17 mouse cellular contexts compared by ENCODE assay signal in genomic region chr11:78742461-78742860, GRCm38 (mm10). TPM values are rescaled to one million over a fixed set of nuclear protein-coding genes. Genes with fewer than 3 reads are reported as not detected.
DNase-seq lines count a peak whose midpoint lies in the region; ATAC-seq and TF ChIP-seq lines count a peak whose summit lies in the region.
"Had no signal": no experiment of that assay in that cellular context is flagged by ENCODE, and none has a peak within 500 bp of the region (broad histone marks: within the 10 kb centered on the region; RNA-seq: fewer than 3 reads in every experiment).

No protein-coding gene starts in this region.

- H3K27me3 ChIP-seq in forebrain, embryonic 14.5 days (replicated peaks; ENCODE audit: control insufficient read depth, insufficient read depth, low read length) = no peaks in the 10 kb centered on the region
- no peaks in the 10 kb centered on the region for H3K27me3 ChIP-seq in forebrain, embryonic 12.5 days
- no peaks in the 10 kb centered on the region for H3K27me3 ChIP-seq in midbrain, embryonic 13.5 days
- no peaks in the 10 kb centered on the region for H3K27me3 ChIP-seq in midbrain, embryonic 10.5 days (ENCODE audit: low read depth, poor library complexity, severe bottlenecking)
- H3K27me3 ChIP-seq: embryonic facial prominence, embryonic 13.5 days had no signal

- TF ChIP-seq POLR2A in lung, adult 2 months (IDR thresholded peaks at IDR 0.05; ENCODE audit: borderline replicate concordance, extremely low read depth, low read depth, low read length) = no peak

- no peak overlapping the region for H3K4me3 ChIP-seq in forebrain, embryonic 14.5 days (ENCODE audit: low read depth, low read length)
- no peak overlapping the region for H3K4me3 ChIP-seq in forebrain, embryonic 12.5 days (replicated peaks)
- no peak overlapping the region for H3K4me3 ChIP-seq in lung, adult 2 months (replicated peaks; ENCODE audit: extremely low read depth, low read depth, low read length)
- H3K4me3 ChIP-seq in midbrain, embryonic 13.5 days (replicated peaks) = no peak overlapping the region
- H3K4me3 ChIP-seq in midbrain, embryonic 10.5 days = no peak overlapping the region
- H3K4me3 ChIP-seq: embryonic facial prominence, embryonic 13.5 days; heart, embryonic 10.5 days; hindbrain, embryonic 15.5 days had no signal

- no peak for TF ChIP-seq CTCF in lung, adult 2 months (IDR thresholded peaks at IDR 0.05; ENCODE audit: insufficient read depth, low read length)

- peaks cover 10% of the 10 kb centered on the region for H3K4me1 ChIP-seq in forebrain, embryonic 14.5 days (ENCODE audit: control insufficient read depth, insufficient read depth, low read length)
- H3K4me1 ChIP-seq in forebrain, embryonic 12.5 days = peaks cover 10% of the 10 kb centered on the region
- no peaks in the 10 kb centered on the region for H3K4me1 ChIP-seq in lung, adult 2 months (ENCODE audit: control insufficient read depth, insufficient read depth, low read length)
- H3K4me1 ChIP-seq in midbrain, embryonic 13.5 days (replicated peaks) = peaks cover 14% of the 10 kb centered on the region
- H3K4me1 ChIP-seq in midbrain, embryonic 10.5 days = peaks cover 6% of the 10 kb centered on the region
- H3K4me1 ChIP-seq: embryonic facial prominence, embryonic 13.5 days had no signal

- H3K9ac ChIP-seq in forebrain, embryonic 14.5 days (ENCODE audit: low read length) = no peak overlapping the region
- no peak overlapping the region for H3K9ac ChIP-seq in forebrain, embryonic 12.5 days
- H3K9ac ChIP-seq in midbrain, embryonic 13.5 days (replicated peaks) = no peak overlapping the region
- H3K9ac ChIP-seq: embryonic facial prominence, embryonic 13.5 days; hindbrain, embryonic 15.5 days had no signal

- no peak for DNase-seq in forebrain, embryonic 14.5 days (ENCODE audit: low spot score)
- DNase-seq in lung, postnatal 10 days = peak; percentile 71
- DNase-seq in lung, adult 2 months = no peak
- DNase-seq in midbrain, embryonic 10.5 days (ENCODE audit: low spot score) = no peak
- no peak for DNase-seq in adrenal gland, postnatal 36 days
- DNase-seq: adrenal gland, postnatal 10 days; cerebellum, adult 18-20 months; cerebellum, adult 9-11 months; cerebellum, postnatal 36 days; gastrocnemius, postnatal 10 days; heart, adult 18-20 months; heart, postnatal 10 days had no signal

- H3K4me2 ChIP-seq in forebrain, embryonic 14.5 days (ENCODE audit: low read length) = no peak overlapping the region
- no peak overlapping the region for H3K4me2 ChIP-seq in forebrain, embryonic 12.5 days
- H3K4me2 ChIP-seq in midbrain, embryonic 13.5 days (replicated peaks) = no peak overlapping the region
- H3K4me2 ChIP-seq: embryonic facial prominence, embryonic 13.5 days; hindbrain, embryonic 15.5 days had no signal

- H3K9me3 ChIP-seq in forebrain, embryonic 14.5 days (replicated peaks; ENCODE audit: control insufficient read depth, low read length) = no peaks in the 10 kb centered on the region
- no peaks in the 10 kb centered on the region for H3K9me3 ChIP-seq in forebrain, embryonic 12.5 days
- no peaks in the 10 kb centered on the region for H3K9me3 ChIP-seq in midbrain, embryonic 13.5 days
- H3K9me3 ChIP-seq in midbrain, embryonic 10.5 days (replicated peaks) = no peaks in the 10 kb centered on the region
- H3K9me3 ChIP-seq: embryonic facial prominence, embryonic 13.5 days; heart, embryonic 10.5 days; hindbrain, embryonic 15.5 days had no signal

- H3K27ac ChIP-seq in forebrain, embryonic 14.5 days (ENCODE audit: low read depth, low read length) = peak overlapping the region; percentile 68; the same call in 1 of the 2 replicates
- no peak overlapping the region for H3K27ac ChIP-seq in forebrain, embryonic 12.5 days
- H3K27ac ChIP-seq in midbrain, embryonic 13.5 days = peak overlapping the region; percentile 45; the same call in 1 of the 2 replicates
- no peak overlapping the region for H3K27ac ChIP-seq in midbrain, embryonic 10.5 days (replicated peaks)
- H3K27ac ChIP-seq: embryonic facial prominence, embryonic 13.5 days; heart, embryonic 10.5 days; hindbrain, embryonic 15.5 days had no signal

- peak; percentile 20; the same call in 1 of the 2 replicates for ATAC-seq in forebrain, embryonic 14.5 days
- no peak for ATAC-seq in forebrain, embryonic 12.5 days (ENCODE audit: low FRiP score)
- ATAC-seq in midbrain, embryonic 13.5 days = no peak

- no peaks in the 10 kb centered on the region for H3K36me3 ChIP-seq in forebrain, embryonic 14.5 days (ENCODE audit: control insufficient read depth, insufficient read depth, low read length)
- H3K36me3 ChIP-seq in forebrain, embryonic 12.5 days (replicated peaks) = no peaks in the 10 kb centered on the region
- no peaks in the 10 kb centered on the region for H3K36me3 ChIP-seq in midbrain, embryonic 13.5 days
- no peaks in the 10 kb centered on the region for H3K36me3 ChIP-seq in midbrain, embryonic 10.5 days
- H3K36me3 ChIP-seq: embryonic facial prominence, embryonic 13.5 days; heart, embryonic 10.5 days; hindbrain, embryonic 15.5 days had no signal

- WGBS in forebrain, embryonic 14.5 days = 50% methylated on average over 3 of the region's 3 CpGs
- 75% methylated on average over 3 of the region's 3 CpGs for WGBS in forebrain, embryonic 12.5 days
- 70% methylated on average over 3 of the region's 3 CpGs for WGBS in lung, adult 2 months
- 67% methylated on average over 3 of the region's 3 CpGs for WGBS in midbrain, embryonic 13.5 days
- 82% methylated on average over 3 of the region's 3 CpGs for WGBS in midbrain, embryonic 10.5 days

RNA-seq across cellular contexts. Expression of gene Ccnq, which starts 9.1 kb away (rescaled TPM):
- polyA plus RNA-seq in forebrain, embryonic 14.5 days (2014; fragmentation: Nextera tagmentation; extraction: Ambion mirVana) = 40.7 and 48.9 TPM in 2 replicates
- polyA plus RNA-seq in forebrain, embryonic 12.5 days (2016; fragmentation: Nextera tagmentation; extraction: Ambion mirVana) = 36.5 and 40.3 TPM in 2 replicates
- polyA plus RNA-seq in lung, adult 2 months (2012; rRNA removed) = 36.7 and 48.2 TPM in 2 replicates
- polyA plus RNA-seq in midbrain, embryonic 13.5 days (2015; fragmentation: Nextera tagmentation; extraction: Ambion mirVana) = 33.2 and 34.3 TPM in 2 replicates
- 39.5 and 40.5 TPM in 2 replicates for polyA plus RNA-seq in midbrain, embryonic 10.5 days (2016; fragmentation: Nextera tagmentation; extraction: Ambion mirVana)
- total RNA-seq in adrenal gland, postnatal 36 days (2021) = 10 to 100 TPM; 43.4 to 69.7 TPM

RNA-seq across cellular contexts. Expression of gene Nlk, which starts 45.3 kb away (rescaled TPM):
- polyA plus RNA-seq in forebrain, embryonic 14.5 days (2014; fragmentation: Nextera tagmentation; extraction: Ambion mirVana) = 31.6 and 38.0 TPM in 2 replicates
- polyA plus RNA-seq in forebrain, embryonic 12.5 days (2016; fragmentation: Nextera tagmentation; extraction: Ambion mirVana) = 32.3 and 32.8 TPM in 2 replicates
- polyA plus RNA-seq in lung, adult 2 months (2012; rRNA removed) = 24.3 and 26.4 TPM in 2 replicates
- polyA plus RNA-seq in midbrain, embryonic 13.5 days (2015; fragmentation: Nextera tagmentation; extraction: Ambion mirVana) = 30.7 and 33.5 TPM in 2 replicates
- polyA plus RNA-seq in midbrain, embryonic 10.5 days (2016; fragmentation: Nextera tagmentation; extraction: Ambion mirVana) = 18.5 and 21.1 TPM in 2 replicates
- 10 to 100 TPM; 48.6 to 53.6 TPM for total RNA-seq in adrenal gland, postnatal 36 days (2021)

Comparison
In these comparisons a context has a peak if more than half of its experiments do, and no peak if none do; other contexts are left out.
1. H3K27ac ChIP-seq: peak in forebrain, embryonic 14.5 days (single experiment) and midbrain, embryonic 13.5 days (single experiment); none in forebrain, embryonic 12.5 days (single experiment) and midbrain, embryonic 10.5 days (single experiment).